Mouse (Mus musculus) liver, embryonic 13.5 days (tissue): Measurements from ENCODE around the gene Tgm7. TPM values are rescaled to one million over a fixed set of nuclear protein-coding genes. Genes with fewer than 3 reads are reported as not detected.

Experiments
- ATAC-seq: fragments of 200-750 bp; cut with Nextera tagmentation; 2 replicates; pipeline ENCODE4 v1.8.0; 2017; ENCODE audit warnings: low read depth, mild to moderate bottlenecking, moderate number of reproducible peaks, moderate library complexity
- DNase-seq: peaks from one replicate; pipeline ENCODE4 v3.0.0; 2022
- H3K27ac ChIP-seq: fragments of 300-500 bp; sonication (generic); 2 replicates; pipeline ENCODE4 v1.5.1; 2015; ENCODE audit warnings: moderate library complexity, mild to moderate bottlenecking, inconsistent platforms
- H3K27me3 ChIP-seq: fragments of 300-500 bp; sonication (generic); 2 replicates; pipeline ENCODE4 v1.6.1; 2015; ENCODE audit warnings: mild to moderate bottlenecking, inconsistent platforms
- H3K36me3 ChIP-seq: fragments of 300-500 bp; sonication (generic); 2 replicates; pipeline ENCODE4 v1.6.1; 2015; ENCODE audit warnings: mild to moderate bottlenecking, inconsistent platforms
- H3K4me1 ChIP-seq: fragments of 300-500 bp; sonication (generic); replicated peaks from 2 replicates; pipeline ENCODE4 v1.6.1; 2015; ENCODE audit warnings: inconsistent platforms
- H3K4me2 ChIP-seq: fragments of 300-500 bp; sonication (generic); 2 replicates; pipeline ENCODE4 v1.6.1; 2015; ENCODE audit warnings: inconsistent platforms, mild to moderate bottlenecking, moderate library complexity
- H3K4me3 ChIP-seq: fragments of 300-500 bp; sonication (generic); replicated peaks from 2 replicates; pipeline ENCODE4 v1.5.1; 2015; ENCODE audit warnings: mild to moderate bottlenecking, inconsistent platforms
- H3K9ac ChIP-seq: fragments of 300-500 bp; sonication (generic); 2 replicates; pipeline ENCODE4 v1.6.1; 2015; ENCODE audit warnings: mild to moderate bottlenecking, inconsistent platforms
- H3K9me3 ChIP-seq: fragments of 300-500 bp; sonication (generic); replicated peaks from 2 replicates; pipeline ENCODE4 v1.6.1; 2016; ENCODE audit warnings: inconsistent platforms
- WGBS: fragments of 180-500 bp; shearing (Covaris S2); methylation state at CpG from one replicate; pipeline ENCODE4 v1.1.7; 2015; ENCODE audit not compliant: insufficient replicate concordance; 5-methylcytosine and 5-hydroxymethylcytosine counted together
- polyA plus RNA-seq: library from polyadenylated mRNA; unstranded; fragments of >200 nt; fragmentation: Nextera tagmentation; extraction: Ambion mirVana; gene quantifications from 2 replicates; pipeline ENCODE4 v1.2.1, GENCODE M21; 2015

Tgm7 gene
- not detected in 2 replicates for polyA plus RNA-seq

GRCm38 (mm10) chr2:121109695-121110094, at the start of gene Tgm7:
Tgm7 (minus strand) TSS chr2:121109795.
- DNase-seq, result no peak
- WGBS, result 73% methylated on average over 4 of the region's 4 CpGs
- no peak within 1 kb of the TSS for H3K4me2 ChIP-seq
- H3K27me3 ChIP-seq, result peaks cover 6% of the 10 kb centered on the region; the same call in 1 of the 2 replicates
- no peak within 1 kb of the TSS for H3K27ac ChIP-seq
- H3K4me3 ChIP-seq, result no peak within 1 kb of the TSS
- H3K9ac ChIP-seq, result no peak within 1 kb of the TSS
- ATAC-seq, result no peak
- H3K4me1 ChIP-seq, result 0 out of 2 replicates have a peak, but pooled peaks cover 2% of the 10 kb centered on the region
- H3K36me3 ChIP-seq, result no peaks in the 10 kb centered on the region
- no peaks in the 10 kb centered on the region for H3K9me3 ChIP-seq

- DNase-seq, result no peak
- Histone ChIP-seq H3K4me1 (peaks cover 4% of the 10 kb centered on the region), H3K36me3 (peaks cover 49% of the 10 kb centered on the region), H3K4me2 (no peak overlapping the region), H3K9me3 (no peaks in the 10 kb centered on the region), H3K4me3 (no peak overlapping the region), H3K27me3 (no peaks in the 10 kb centered on the region), H3K27ac (no peak overlapping the region), H3K9ac (no peak overlapping the region)
- WGBS, result 74% methylated on average over 3 of the region's 3 CpGs
- ATAC-seq, result no peak
Measured at GRCm38 (mm10) chr2:121153100-121153499, 43.5 kb upstream of the Tgm7 start.

- Histone ChIP-seq H3K27ac (no peak overlapping the region), H3K9ac (no peak overlapping the region), H3K4me3 (no peak overlapping the region), H3K27me3 (no peaks in the 10 kb centered on the region), H3K9me3 (no peaks in the 10 kb centered on the region), H3K4me2 (no peak overlapping the region), H3K36me3 (peaks cover 48% of the 10 kb centered on the region), H3K4me1 (peaks cover 4% of the 10 kb centered on the region)
- ATAC-seq (no peak), DNase-seq (no peak)
- WGBS, result 51% methylated on average over 5 of the region's 5 CpGs
Measured at GRCm38 (mm10) chr2:121149679-121150078, 40.1 kb upstream of the Tgm7 start.

GRCm38 (mm10) chr2:121142415-121142814, 32.8 kb upstream of the Tgm7 start:
- Histone ChIP-seq H3K9ac (no peak overlapping the region), H3K9me3 (no peaks in the 10 kb centered on the region), H3K27ac (no peak overlapping the region), H3K27me3 (no peaks in the 10 kb centered on the region), H3K4me3 (no peak overlapping the region), H3K4me1 (peaks cover 39% of the 10 kb centered on the region), H3K36me3 (peaks cover 42% of the 10 kb centered on the region), H3K4me2 (no peak overlapping the region)
- 44% methylated on average over 2 of the region's 2 CpGs for WGBS
- no peak for DNase-seq
- no peak for ATAC-seq

DNA sequence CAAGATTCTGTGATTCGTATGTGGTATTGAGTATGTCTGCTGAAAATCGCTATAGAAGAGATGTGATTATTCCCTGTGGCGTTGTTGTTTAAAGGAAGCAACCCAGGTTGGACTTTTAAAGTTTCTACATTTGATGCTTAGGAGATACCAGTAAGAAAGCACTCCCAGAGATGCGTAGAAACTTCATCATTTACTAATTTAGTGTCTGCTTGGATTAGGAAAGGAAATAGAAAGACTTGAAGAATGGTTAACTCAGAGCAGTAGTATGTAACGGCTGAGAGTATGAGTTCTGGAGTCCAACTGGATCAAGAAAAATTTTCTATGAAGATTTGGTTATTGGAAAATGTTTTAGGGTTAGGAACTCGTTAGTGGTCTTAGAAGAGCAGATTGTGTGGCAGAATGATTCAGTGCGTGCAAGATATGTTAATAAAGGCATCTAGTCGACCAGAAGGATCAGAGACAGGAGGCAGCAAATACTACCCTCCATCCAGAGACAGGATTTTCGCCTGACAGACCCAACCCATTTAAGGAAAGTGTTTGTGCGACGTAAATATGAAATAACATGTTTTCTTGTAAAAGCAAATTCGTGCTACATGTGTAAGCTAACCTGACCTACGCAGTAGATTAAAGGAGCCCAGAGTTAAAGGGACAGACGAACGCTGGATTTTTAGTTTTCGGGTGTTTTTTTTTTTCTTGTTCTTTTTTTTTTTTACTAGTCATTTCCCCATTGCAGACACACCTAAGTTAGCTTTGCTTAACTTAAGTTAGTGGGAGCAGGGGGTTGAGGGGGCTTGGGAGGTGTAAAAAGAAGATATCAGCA, 31.8 kb upstream of the Tgm7 start:
- H3K36me3 ChIP-seq, result peaks cover 34% of the 10 kb centered on the region
- peaks cover 40% of the 10 kb centered on the region for H3K4me1 ChIP-seq
- ATAC-seq, result no peak
- H3K9me3 ChIP-seq, result no peaks in the 10 kb centered on the region
- H3K4me3 ChIP-seq, result peak overlapping the region; percentile 77
- H3K27ac ChIP-seq, result peak overlapping the region; percentile 89
- no peak for DNase-seq
- no peaks in the 10 kb centered on the region for H3K27me3 ChIP-seq
- H3K9ac ChIP-seq, result peak overlapping the region; percentile 87
- 67% methylated on average over 16 of the region's 16 CpGs for WGBS
- H3K4me2 ChIP-seq, result peak overlapping the region; percentile 98

- Histone ChIP-seq H3K9ac (peak within 1 kb of the TSS; percentile 87), H3K4me3 (peak within 1 kb of the TSS; percentile 77), H3K27ac (peak within 1 kb of the TSS; percentile 89), H3K4me1 (peaks cover 40% of the 10 kb centered on the region), H3K9me3 (no peaks in the 10 kb centered on the region), H3K4me2 (peak within 1 kb of the TSS; percentile 98), H3K27me3 (no peaks in the 10 kb centered on the region), H3K36me3 (peaks cover 30% of the 10 kb centered on the region)
- peak; percentile 96 for ATAC-seq
- DNase-seq, result peak; percentile 80
- WGBS, result under 1% methylated on average over 87 of the region's 87 CpGs
Measured at GRCm38 (mm10) chr2:121140018-121140882, 30.7 kb upstream of the Tgm7 start, which contains the start of the genes Adal and Lcmt2. Adal (plus strand) TSS chr2:121140428. Lcmt2 (minus strand) TSS chr2:121140653.

- H3K27ac ChIP-seq, result peak overlapping the region; percentile 89
- H3K9me3 ChIP-seq, result no peaks in the 10 kb centered on the region
- peak overlapping the region; percentile 77 for H3K4me3 ChIP-seq
- H3K4me1 ChIP-seq, result peaks cover 40% of the 10 kb centered on the region
- H3K36me3 ChIP-seq, result peaks cover 27% of the 10 kb centered on the region
- H3K27me3 ChIP-seq, result no peaks in the 10 kb centered on the region
- ATAC-seq (no peak), DNase-seq (peak; percentile 3)
- peak overlapping the region; percentile 87 for H3K9ac ChIP-seq
- WGBS, result 50% methylated on average over 29 of the region's 29 CpGs
- H3K4me2 ChIP-seq, result peak overlapping the region; percentile 98
Measured at GRCm38 (mm10) chr2:121139266-121140017, 29.8 kb upstream of the Tgm7 start.

GRCm38 (mm10) chr2:121137371-121137770, 27.8 kb upstream of the Tgm7 start:
- Histone ChIP-seq H3K4me3 (no peak overlapping the region), H3K4me1 (peaks cover 39% of the 10 kb centered on the region), H3K27me3 (no peaks in the 10 kb centered on the region), H3K9me3 (no peaks in the 10 kb centered on the region), H3K27ac (no peak overlapping the region), H3K4me2 (peak overlapping the region; percentile 18), H3K36me3 (peaks cover 18% of the 10 kb centered on the region), H3K9ac (no peak overlapping the region)
- 88% methylated on average over 4 of the region's 4 CpGs for WGBS
- ATAC-seq (no peak), DNase-seq (no peak)

DNA sequence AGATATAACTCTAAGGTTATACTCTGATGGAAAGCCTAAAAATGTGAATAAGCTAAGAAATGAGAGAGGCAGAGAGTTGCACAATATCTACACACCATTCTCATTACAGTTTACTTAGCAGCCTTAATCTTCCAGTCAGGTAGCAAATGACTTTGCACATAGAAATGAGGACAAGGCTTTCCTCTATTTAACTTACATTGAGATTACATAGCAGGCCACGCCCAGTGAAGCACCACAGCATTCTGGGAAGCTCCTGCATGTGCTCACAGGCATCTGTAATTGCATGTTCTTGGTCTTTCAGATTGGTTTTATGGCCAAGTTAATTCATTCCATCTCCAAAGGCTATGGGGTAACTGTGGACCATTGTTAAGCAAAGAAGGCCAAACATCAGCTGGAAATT, 23.2 kb upstream of the Tgm7 start:
- no peak for DNase-seq
- Histone ChIP-seq H3K9me3 (no peaks in the 10 kb centered on the region), H3K4me2 (no peak overlapping the region), H3K4me1 (peaks cover 4% of the 10 kb centered on the region), H3K9ac (no peak overlapping the region), H3K36me3 (no peaks in the 10 kb centered on the region; the same call in 1 of the 2 replicates), H3K4me3 (no peak overlapping the region), H3K27ac (no peak overlapping the region), H3K27me3 (no peaks in the 10 kb centered on the region)
- ATAC-seq, result no peak
- 54% methylated on average over 1 of the region's 1 CpGs for WGBS

DNA sequence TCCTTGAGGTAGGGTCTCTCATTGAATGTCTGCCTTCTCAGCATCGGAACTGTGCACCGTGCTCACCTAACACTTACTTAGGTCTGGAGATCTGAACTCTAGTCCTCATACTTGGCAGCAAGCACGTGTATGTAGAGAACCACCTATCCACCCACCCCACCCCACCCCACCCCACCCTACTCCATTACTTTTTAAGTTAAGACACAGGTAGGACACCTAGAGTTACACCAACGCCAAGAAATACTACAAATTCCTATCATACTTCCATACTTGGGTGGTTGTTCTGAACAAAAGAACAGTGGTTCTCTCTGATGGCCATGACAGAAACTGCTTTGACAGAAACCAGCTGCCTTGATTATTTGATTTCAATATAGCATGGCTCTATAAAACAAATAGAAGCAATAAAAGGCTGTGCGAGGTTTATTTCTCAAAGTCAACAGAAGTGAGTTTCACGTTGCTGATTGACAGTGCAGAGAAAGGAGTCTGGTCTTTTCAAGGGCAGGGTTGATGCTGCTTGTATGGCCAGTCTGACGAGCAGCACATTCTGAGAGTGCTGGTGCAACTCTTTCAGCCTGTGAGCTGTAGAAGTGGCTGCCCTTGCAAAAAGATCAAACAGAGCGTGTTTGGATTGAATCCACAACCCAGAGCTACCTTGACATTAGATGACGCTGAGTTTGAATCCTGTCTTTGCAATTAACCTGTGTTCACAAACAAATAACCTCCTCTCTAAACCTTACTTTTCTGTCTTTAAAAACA, 19.4 kb upstream of the Tgm7 start:
- H3K36me3 ChIP-seq, result no peaks in the 10 kb centered on the region
- H3K4me2 ChIP-seq, result no peak overlapping the region
- no peaks in the 10 kb centered on the region for H3K27me3 ChIP-seq
- no peak overlapping the region for H3K4me3 ChIP-seq
- 56% methylated on average over 9 of the region's 9 CpGs for WGBS
- DNase-seq (no peak), ATAC-seq (no peak)
- H3K9ac ChIP-seq, result no peak overlapping the region
- H3K27ac ChIP-seq, result no peak overlapping the region
- no peaks in the 10 kb centered on the region for H3K4me1 ChIP-seq
- no peaks in the 10 kb centered on the region for H3K9me3 ChIP-seq
